Mouse (Mus musculus) MEL (cell line): ENCODE data around the gene Rpn2.

Source experiments
- CTCF ChIP-seq, 3 experiments: IDR thresholded peaks in 2 of 3; conservative IDR thresholded peaks in 1 of 3; 2 replicates each; pipeline ENCODE4 v1.5.1; 2011 to 2012; ENCODE audit warnings: low read length in 3 of 3, low read depth in 2 of 3, mild to moderate bottlenecking in 2 of 3, improper control_type of control experiment in 1 of 3, inconsistent platforms in 1 of 3, mixed read lengths in 1 of 3, moderate library complexity in 1 of 3; ENCODE audit not compliant: control insufficient read depth in 1 of 3, insufficient read depth in 1 of 3, poor library complexity in 1 of 3, severe bottlenecking in 1 of 3
- EP300 ChIP-seq, 2 experiments: IDR thresholded peaks; 2 replicates each; pipeline ENCODE4 v1.6.1; 2011; ENCODE audit warnings: improper control_type of control experiment in 2 of 2, low read length in 2 of 2, low read depth in 1 of 2, mild to moderate bottlenecking in 1 of 2
- GABPA ChIP-seq: IDR thresholded peaks from 2 replicates; pipeline ENCODE4 v1.6.1; 2012; ENCODE audit warnings: low read depth, mild to moderate bottlenecking, inconsistent platforms, low read length, improper control_type of control experiment, moderate library complexity
- HCFC1 ChIP-seq: IDR thresholded peaks from 2 replicates; pipeline ENCODE4 v1.6.1; 2012; ENCODE audit warnings: low read depth, mild to moderate bottlenecking, inconsistent platforms, low read length, improper control_type of control experiment, moderate library complexity
- KAT2A ChIP-seq: conservative IDR thresholded peaks from 2 replicates; pipeline ENCODE4 v1.6.1; 2012; ENCODE audit warnings: low read depth, low read length, improper control_type of control experiment, inconsistent platforms
- MAFK ChIP-seq: IDR thresholded peaks from 2 replicates; pipeline ENCODE4 v1.6.1; 2011; ENCODE audit warnings: low read depth, mild to moderate bottlenecking, low read length, improper control_type of control experiment, borderline replicate concordance
- POLR2A ChIP-seq, 2 experiments: IDR thresholded peaks; 2 replicates each; pipeline ENCODE4 v1.6.1; 2011 to 2012; ENCODE audit warnings: low read length in 2 of 2, mild to moderate bottlenecking in 2 of 2, control low read depth in 1 of 2, improper control_type of control experiment in 1 of 2, low read depth in 1 of 2, moderate library complexity in 1 of 2; ENCODE audit not compliant: control insufficient read depth in 1 of 2, insufficient read depth in 1 of 2, poor library complexity in 1 of 2
- SIN3A ChIP-seq: IDR thresholded peaks from 2 replicates; pipeline ENCODE4 v1.6.1; 2012; ENCODE audit warnings: low read length, improper control_type of control experiment, inconsistent platforms

GRCm38 (mm10) chr2:157245001-157245400 lies 33.8 kb upstream of the Rpn2 start:
- no peak for TF ChIP-seq KAT2A
- TF ChIP-seq HCFC1 = no peak
- TF ChIP-seq EP300 (IDR thresholded peaks at IDR 0.05; ENCODE audit: low read depth in 1 of 2, low read length in 2 of 2) = no peak
- TF ChIP-seq MAFK = no peak
- no peak for TF ChIP-seq SIN3A
- no peak for TF ChIP-seq CTCF (IDR thresholded peaks at IDR 0.05 in 2 of 3, conservative IDR thresholded peaks at IDR 0.05 in 1 of 3; ENCODE audit: control insufficient read depth in 1 of 3, insufficient read depth in 1 of 3, low read depth in 2 of 3, low read length in 3 of 3, poor library complexity in 1 of 3, severe bottlenecking in 1 of 3)
- TF ChIP-seq GABPA = no peak
- TF ChIP-seq POLR2A (IDR thresholded peaks at IDR 0.05; ENCODE audit: control insufficient read depth in 1 of 2, insufficient read depth in 1 of 2, low read depth in 1 of 2, low read length in 2 of 2, poor library complexity in 1 of 2) = no peak
